Mouse (Mus musculus): ENCODE results near the gene Aak1.

Aak1 gene

GRCm38 (mm10) chr6:86885816-86886529, 36.7 kb downstream of the Aak1 start:
- DNase-seq (ENCODE audit: low read depth, low spot score), result no peak

GRCm38 (mm10) chr6:86886803-86887202, 37.5 kb downstream of the Aak1 start:
- DNase-seq (ENCODE audit: low read depth, low spot score), result no peak

- no peak for DNase-seq (ENCODE audit: low read depth, low spot score)
These were observed 48.2 kb downstream of the Aak1 start for GRCm38 (mm10) chr6:86897520-86897919.

- DNase-seq (ENCODE audit: low read depth, low spot score), result no peak
These were observed 49.7 kb downstream of the Aak1 start for GRCm38 (mm10) chr6:86899053-86899452.

- no peak for DNase-seq (ENCODE audit: low read depth, low spot score)
These were observed 50.6 kb downstream of the Aak1 start for GRCm38 (mm10) chr6:86899965-86900364.

GRCm38 (mm10) chr6:86900546-86900945, 51.2 kb downstream of the Aak1 start:
- DNase-seq (ENCODE audit: low read depth, low spot score), result no peak

- DNase-seq (ENCODE audit: low read depth, low spot score), result no peak
These were observed 56.2 kb downstream of the Aak1 start for GRCm38 (mm10) chr6:86905500-86905899.

- no peak for DNase-seq (ENCODE audit: low read depth, low spot score)
These were observed 57.9 kb downstream of the Aak1 start for GRCm38 (mm10) chr6:86907191-86907590.

GRCm38 (mm10) chr6:86908561-86909150, 59.3 kb downstream of the Aak1 start:
- DNase-seq (ENCODE audit: low read depth, low spot score), result peak; percentile 63

- DNase-seq (ENCODE audit: low read depth, low spot score), result no peak
These were observed 60.6 kb downstream of the Aak1 start for GRCm38 (mm10) chr6:86909881-86910280.

GRCm38 (mm10) chr6:86916157-86916820, 67.0 kb downstream of the Aak1 start:
- DNase-seq (ENCODE audit: low read depth, low spot score), result no peak

- no peak for DNase-seq (ENCODE audit: low read depth, low spot score)
These were observed 67.9 kb downstream of the Aak1 start for GRCm38 (mm10) chr6:86917231-86917630.

- DNase-seq (ENCODE audit: low read depth, low spot score), result no peak
These were observed 68.9 kb downstream of the Aak1 start for GRCm38 (mm10) chr6:86918058-86918835.

- DNase-seq (ENCODE audit: low read depth, low spot score), result peak; percentile 83
These were observed 72.6 kb downstream of the Aak1 start for GRCm38 (mm10) chr6:86921880-86922279.

- DNase-seq (ENCODE audit: low read depth, low spot score), result no peak
These were observed 75.4 kb downstream of the Aak1 start for GRCm38 (mm10) chr6:86924746-86925145.

GRCm38 (mm10) chr6:86934541-86934940, 85.2 kb downstream of the Aak1 start:
- DNase-seq (ENCODE audit: low read depth, low spot score), result no peak

GRCm38 (mm10) chr6:86939797-86940196, 90.5 kb downstream of the Aak1 start:
- no peak for DNase-seq (ENCODE audit: low read depth, low spot score)

- no peak for DNase-seq (ENCODE audit: low read depth, low spot score)
These were observed 91.6 kb downstream of the Aak1 start for GRCm38 (mm10) chr6:86940966-86941365.

- DNase-seq (ENCODE audit: low read depth, low spot score), result no peak
These were observed 97.8 kb downstream of the Aak1 start for GRCm38 (mm10) chr6:86947100-86947499.

- peak; percentile 10 for DNase-seq (ENCODE audit: low read depth, low spot score)
These were observed 99.4 kb downstream of the Aak1 start for GRCm38 (mm10) chr6:86948746-86949145.

- DNase-seq (ENCODE audit: low read depth, low spot score), result no peak
These were observed 100.8 kb downstream of the Aak1 start for GRCm38 (mm10) chr6:86950141-86950540.

GRCm38 (mm10) chr6:86950733-86951255, 101.5 kb downstream of the Aak1 start:
- DNase-seq (ENCODE audit: low read depth, low spot score), result peak; percentile 94
